In the genomic region with DNA sequence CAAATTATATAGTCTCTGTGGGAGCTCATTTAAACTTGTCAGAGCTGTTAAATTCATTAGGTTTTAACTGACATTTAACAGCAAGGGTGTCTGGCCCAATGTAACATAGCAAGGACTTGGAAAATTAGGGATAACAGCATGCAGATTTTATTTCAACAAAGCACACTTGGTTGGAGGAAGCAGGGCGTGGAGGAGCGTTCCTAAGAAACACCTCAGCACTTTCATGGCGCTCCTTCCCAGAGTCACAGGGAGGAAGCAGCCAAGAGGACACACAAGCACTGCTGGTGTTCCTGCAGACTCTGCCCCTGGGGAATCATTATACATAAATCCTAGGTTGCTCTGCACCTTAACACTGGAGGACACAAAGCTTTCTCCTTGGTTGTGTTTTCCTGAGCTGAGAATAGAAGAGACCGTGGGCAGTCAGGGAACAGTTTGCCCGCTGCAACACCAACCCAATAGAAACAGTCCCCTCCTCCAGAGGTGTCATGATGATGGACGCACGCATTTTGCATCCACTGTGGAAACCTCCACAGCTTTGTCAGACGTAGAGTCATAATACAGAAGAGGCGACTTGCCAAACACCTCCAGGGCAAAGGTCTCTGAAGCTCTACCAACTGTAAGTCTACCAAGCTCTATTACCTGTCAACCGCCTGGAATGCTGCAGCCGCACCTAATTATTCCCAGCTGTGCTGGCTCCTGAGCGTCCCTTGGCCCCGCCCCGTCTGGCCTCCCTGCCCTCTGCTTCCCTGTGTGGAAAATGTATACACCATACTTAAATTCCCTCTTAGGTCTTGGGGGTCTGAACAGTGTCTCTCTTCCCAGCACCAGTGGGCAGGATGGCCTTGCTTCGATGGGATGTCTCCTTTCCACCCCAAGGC, we compare ENCODE assay signal across 11 mouse cellular contexts.
DNase-seq lines count a peak whose midpoint lies in the region; ATAC-seq and TF ChIP-seq lines count a peak whose summit lies in the region.
"Had no signal": no experiment of that assay in that cellular context is flagged by ENCODE, and none has a peak within 500 bp of the region (broad histone marks: within the 10 kb centered on the region; RNA-seq: fewer than 3 reads in every experiment).

No protein-coding gene starts in this region.

- H3K9ac ChIP-seq in kidney, postnatal 0 days (ENCODE audit: low read depth, low read length), result no peak overlapping the region
- H3K9ac ChIP-seq in heart, embryonic 12.5 days, result no peak overlapping the region
- H3K9ac ChIP-seq: liver, postnatal 0 days had no signal

- TF ChIP-seq POLR2A in embryonic fibroblast, embryonic 13.5 days (IDR thresholded peaks at IDR 0.05; ENCODE audit: low read depth, low read length), result no peak

- H3K4me1 ChIP-seq in embryonic fibroblast, embryonic 13.5 days (ENCODE audit: control insufficient read depth, insufficient read depth, low read length), result peaks cover 6% of the 10 kb centered on the region
- H3K4me1 ChIP-seq in kidney, postnatal 0 days (replicated peaks; ENCODE audit: insufficient read depth, low read length), result peaks cover 8% of the 10 kb centered on the region; the same call in 1 of the 2 replicates
- H3K4me1 ChIP-seq in heart, embryonic 12.5 days (replicated peaks), result peaks cover 3% of the 10 kb centered on the region; the same call in 1 of the 2 replicates

- peak; percentile 82 for DNase-seq in heart, adult 11 months
- no peak for DNase-seq in heart, adult 8-10 months (ENCODE audit: low spot score)
- peak; percentile 43 for DNase-seq in kidney, postnatal 0 days (ENCODE audit: low spot score)
- DNase-seq in neural tube, embryonic 10.5 days (ENCODE audit: extremely low spot score, low spot score), result peak; percentile 82
- DNase-seq in right cerebral cortex, postnatal 10 days (ENCODE audit: low spot score in 2 of 2), result no peak
- DNase-seq in left cerebral cortex, adult 9 months (ENCODE audit: low spot score in 2 of 2), result no peak
- DNase-seq: adrenal gland, postnatal 14 days; liver, postnatal 0 days; thymus, postnatal 4 days had no signal

- H3K27me3 ChIP-seq in kidney, postnatal 0 days (ENCODE audit: insufficient read depth, low read length), result no peaks in the 10 kb centered on the region
- H3K27me3 ChIP-seq in heart, embryonic 12.5 days (replicated peaks), result no peaks in the 10 kb centered on the region

- WGBS in kidney, postnatal 0 days, result 26% methylated on average over 15 of the region's 15 CpGs
- 60% methylated on average over 15 of the region's 15 CpGs for WGBS in heart, embryonic 12.5 days

- no peak for ATAC-seq in kidney, postnatal 0 days (replicated peaks; ENCODE audit: low FRiP score, low read depth)
- ATAC-seq in heart, embryonic 12.5 days (ENCODE audit: insufficient number of reproducible peaks, low FRiP score), result no peak
- ATAC-seq: liver, postnatal 0 days had no signal

- H3K36me3 ChIP-seq in kidney, postnatal 0 days (ENCODE audit: insufficient read depth, low read length), result no peaks in the 10 kb centered on the region
- no peaks in the 10 kb centered on the region for H3K36me3 ChIP-seq in heart, embryonic 12.5 days

- TF ChIP-seq CTCF in embryonic fibroblast, embryonic 13.5 days (IDR thresholded peaks at IDR 0.05; ENCODE audit: borderline replicate concordance, insufficient read depth, low read length), result no peak
- no peak for TF ChIP-seq CTCF in kidney, postnatal 0 days (IDR thresholded peaks at IDR 0.05; ENCODE audit: low read depth)

- H3K4me2 ChIP-seq in kidney, postnatal 0 days (ENCODE audit: low read length), result peak overlapping the region; percentile 21; the same call in 1 of the 2 replicates
- no peak overlapping the region for H3K4me2 ChIP-seq in heart, embryonic 12.5 days

- no peaks in the 10 kb centered on the region for H3K9me3 ChIP-seq in kidney, postnatal 0 days (replicated peaks; ENCODE audit: low read length)
- no peaks in the 10 kb centered on the region for H3K9me3 ChIP-seq in heart, embryonic 12.5 days (replicated peaks)

- 0 out of 2 replicates have a peak overlapping the region, but pooled peaks have one; percentile 2 for H3K27ac ChIP-seq in embryonic fibroblast, embryonic 13.5 days (ENCODE audit: insufficient read depth, low read length)
- no peak overlapping the region for H3K27ac ChIP-seq in kidney, postnatal 0 days
- no peak overlapping the region for H3K27ac ChIP-seq in heart, embryonic 12.5 days (ENCODE audit: poor library complexity, severe bottlenecking)

- H3K4me3 ChIP-seq in embryonic fibroblast, embryonic 13.5 days (ENCODE audit: insufficient read depth, low read length), result no peak overlapping the region
- no peak overlapping the region for H3K4me3 ChIP-seq in kidney, postnatal 0 days (replicated peaks; ENCODE audit: low read depth, low read length)
- H3K4me3 ChIP-seq in heart, embryonic 12.5 days, result no peak overlapping the region

Comparison
In these comparisons a context has a peak if more than half of its experiments do, and no peak if none do; other contexts are left out.
1. DNase-seq: peak in heart, adult 11 months (single experiment), kidney, postnatal 0 days (single experiment) and neural tube, embryonic 10.5 days (single experiment); none in heart, adult 8-10 months (single experiment), right cerebral cortex, postnatal 10 days (0 of 2) and left cerebral cortex, adult 9 months (0 of 2).